Mouse (Mus musculus) lung, postnatal 0 days (tissue): ENCODE measurements around the gene Hoxb5.

Source experiments
- CTCF ChIP-seq: IDR thresholded peaks from 2 replicates; pipeline ENCODE4 v1.5.1; 2016; ENCODE audit warnings: antibody characterized with exemption, mild to moderate bottlenecking
- EP300 ChIP-seq: IDR thresholded peaks from 2 replicates; pipeline ENCODE4 v1.6.1; 2016; ENCODE audit warnings: antibody characterized with exemption, mild to moderate bottlenecking, control low read depth

GRCm38 (mm10) chr11:96271541-96272011, 31.6 kb upstream of the Hoxb5 start:
- TF ChIP-seq CTCF = no peak
- TF ChIP-seq EP300 = no peak
